Mouse (Mus musculus): ENCODE results near the gene Mrpl53.
"Not testable (repeated sequence)": the region's sequence is repeated elsewhere in the genome, so short reads cannot be mapped to it uniquely, and the experiment has no call there.

The Mrpl53 gene

DNA sequence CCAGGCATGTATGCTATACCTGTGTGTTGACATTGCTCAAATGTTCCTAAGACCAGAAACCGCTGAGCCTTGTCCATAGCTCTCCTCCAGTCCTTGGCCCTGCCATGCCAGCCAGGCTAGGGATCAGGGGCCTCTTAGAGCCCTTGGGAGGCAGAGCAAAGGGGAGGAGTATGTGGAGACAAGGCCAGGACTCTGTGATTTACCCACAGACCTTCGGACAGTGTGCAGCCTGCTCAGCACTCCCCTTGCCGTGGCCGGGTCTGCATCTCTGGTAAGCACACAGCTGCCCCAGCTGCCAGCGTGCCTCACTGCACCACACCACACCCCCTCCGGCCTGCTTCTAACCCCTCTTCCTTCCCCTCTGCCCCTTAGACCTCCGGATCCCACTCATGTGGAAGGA is 38.4 kb downstream of the Mrpl53 start:
- ATAC-seq (ENCODE audit: low TSS enrichment): no peak

DNA sequence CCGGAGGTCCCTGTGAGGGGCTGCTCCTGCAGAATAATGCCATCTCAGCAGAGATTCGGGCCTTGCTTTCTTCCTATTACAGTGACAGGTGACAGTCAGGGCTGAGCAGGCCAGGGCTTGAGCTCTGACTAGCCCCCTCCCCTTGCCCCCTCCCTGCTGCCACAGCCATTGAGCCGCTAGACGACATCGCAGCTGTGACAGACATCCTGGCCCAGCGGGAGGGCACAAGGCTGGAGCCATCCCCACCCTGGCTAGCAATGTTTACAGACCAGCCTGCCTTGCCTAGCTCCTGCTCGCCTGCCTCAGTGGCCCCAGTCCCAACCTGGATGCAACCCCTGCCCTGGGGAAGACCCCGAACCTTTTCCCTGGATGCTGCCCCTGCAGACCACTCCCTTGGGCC is 42.9 kb downstream of the Mrpl53 start:
- no peak for ATAC-seq (ENCODE audit: low TSS enrichment)

DNA sequence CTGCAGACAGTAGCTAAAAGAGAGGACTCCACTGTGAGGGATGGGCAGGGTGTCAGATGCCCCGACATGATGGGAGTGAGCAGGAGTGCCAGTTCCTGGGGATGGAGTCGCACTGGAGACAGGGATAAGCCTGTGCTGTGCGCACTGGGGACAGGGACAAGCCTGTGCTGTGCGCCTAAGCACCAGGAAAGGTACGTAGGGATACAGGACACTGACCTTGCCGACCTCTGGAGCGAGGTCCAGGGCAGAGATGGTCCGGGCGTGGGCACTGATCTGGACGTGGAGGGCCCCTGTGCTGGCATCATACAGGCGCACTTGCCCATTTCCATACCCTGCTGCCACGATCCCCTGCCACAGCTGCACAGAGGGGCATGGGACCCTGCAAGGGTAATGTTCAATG is 44.2 kb downstream of the Mrpl53 start:
- no peak for ATAC-seq (ENCODE audit: low TSS enrichment)

- no peak for ATAC-seq (ENCODE audit: low TSS enrichment)
Measured at GRCm38 (mm10) chr6:83153485-83153884, 44.6 kb downstream of the Mrpl53 start.

- peak; percentile 39 for ATAC-seq (ENCODE audit: low TSS enrichment)
Measured at GRCm38 (mm10) chr6:83155552-83156238, 46.9 kb downstream of the Mrpl53 start.

GRCm38 (mm10) chr6:83156259-83156684 is 47.4 kb downstream of the Mrpl53 start, which contains the start of the genes Wdr54 and 1700003E16Rik:
Gene Wdr54 (minus strand): TSS chr6:83156397.
Gene 1700003E16Rik (plus strand): TSS chr6:83156404.
- ATAC-seq (ENCODE audit: low TSS enrichment): peak; percentile 87

DNA sequence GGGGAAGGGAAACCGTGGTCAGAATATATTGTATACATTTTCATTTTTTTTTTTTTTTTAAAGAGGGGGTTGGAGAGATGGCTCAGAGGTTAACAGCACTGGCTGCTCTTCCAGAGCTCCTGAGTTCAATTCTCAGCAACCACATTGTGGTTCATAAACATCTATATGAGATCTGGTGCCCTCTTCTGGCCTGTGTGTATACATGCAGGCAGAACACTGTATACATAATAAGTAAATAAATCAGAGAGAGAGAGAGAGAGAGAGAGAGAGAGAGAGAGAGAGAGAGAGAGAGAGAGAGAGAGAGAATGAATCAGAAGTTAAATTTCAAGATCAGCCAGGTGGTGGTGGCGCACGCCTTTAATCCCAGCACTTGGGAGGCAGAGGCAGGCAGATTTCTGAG is 50.6 kb downstream of the Mrpl53 start:
- ATAC-seq (ENCODE audit: low TSS enrichment): not testable (repeated sequence)

Data from frontal cortex, adult (tissue).